Mouse (Mus musculus) cortical plate, adult 2 months (tissue): Measurements from ENCODE around the gene Slc6a12. TPM values are rescaled to one million over a fixed set of nuclear protein-coding genes. Genes with fewer than 3 reads are reported as not detected.

ENCODE experiments used
- H3K27ac ChIP-seq: fragments of 200-500 bp; 2 replicates; pipeline ENCODE4 v1.5.1; 2012; ENCODE audit warnings: low read length, control low read depth, inconsistent platforms; ENCODE audit not compliant: insufficient read depth
- H3K4me1 ChIP-seq: fragments of 200-500 bp; 2 replicates; pipeline ENCODE4 v1.6.1; 2011; ENCODE audit warnings: low read length; ENCODE audit not compliant: control insufficient read depth, insufficient read depth
- H3K4me3 ChIP-seq: fragments of 200-500 bp; 2 replicates; pipeline ENCODE4 v1.5.1; 2011; ENCODE audit warnings: mild to moderate bottlenecking, low read length, control low read depth; ENCODE audit not compliant: insufficient read depth
- CTCF ChIP-seq: fragments of 200-500 bp; IDR thresholded peaks from 2 replicates; pipeline ENCODE4 v1.5.1; 2011; ENCODE audit warnings: mild to moderate bottlenecking, control low read depth, low read length; ENCODE audit not compliant: insufficient read depth; ENCODE audit errors: extremely low read depth
- POLR2A ChIP-seq: fragments of 200-500 bp; IDR thresholded peaks from 2 replicates; pipeline ENCODE4 v1.6.1; 2011; ENCODE audit warnings: mild to moderate bottlenecking, low read length, control low read depth; ENCODE audit not compliant: insufficient read depth; ENCODE audit errors: extremely low read depth
- polyA plus RNA-seq: library from polyadenylated mRNA; depleted of rRNA; stranded (reverse); fragments of >200 nt; gene quantifications from 2 replicates; pipeline ENCODE4 v1.2.3, GENCODE M21; 2012; rRNA removed

The Slc6a12 gene
- 1.2 and 1.4 TPM in 2 replicates for polyA plus RNA-seq

DNA sequence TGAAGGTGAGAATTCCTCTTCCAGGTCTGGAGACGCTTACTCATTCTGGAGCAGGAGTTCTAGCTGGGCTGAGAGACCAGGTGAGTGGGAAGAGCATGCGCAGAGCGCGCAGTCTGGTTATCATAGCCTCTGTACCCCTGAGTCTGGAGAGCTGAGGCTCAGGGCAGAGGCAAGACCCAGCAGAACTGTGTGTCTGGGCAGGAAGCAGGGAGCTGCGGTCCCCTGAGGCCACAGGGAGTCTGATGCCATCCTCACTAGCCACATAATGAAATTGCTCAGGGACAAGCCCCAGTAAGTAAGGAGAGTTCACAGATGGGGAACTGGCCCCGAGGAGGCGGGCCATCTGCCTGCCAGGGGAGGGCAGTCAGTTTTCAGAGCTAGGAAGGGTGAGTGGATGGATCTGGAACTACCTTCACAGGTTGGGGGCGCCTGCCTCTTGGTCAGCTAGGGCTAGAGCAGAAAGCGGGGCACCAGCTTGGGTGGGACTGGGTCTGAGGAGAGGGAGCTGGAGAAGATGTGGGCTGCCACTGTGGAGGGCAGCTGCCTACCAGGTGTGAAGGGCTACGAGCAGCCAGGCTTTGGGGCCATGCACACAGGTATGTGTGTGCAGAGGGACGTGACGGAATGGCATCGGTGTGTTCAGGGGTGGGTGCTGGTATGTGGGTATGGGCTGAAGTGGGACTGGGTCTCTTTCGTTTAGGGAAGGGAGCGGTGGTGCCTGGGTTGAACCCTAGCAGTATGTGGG lies at the start of gene Slc6a12:
Slc6a12 (plus strand) TSS at position 51 of the 745 bp plus-strand sequence.
- no peak within 1 kb of the TSS for H3K4me3 ChIP-seq
- no peaks in the 10 kb centered on the region for H3K4me1 ChIP-seq
- no peak for TF ChIP-seq POLR2A
- no peak for TF ChIP-seq CTCF
- H3K27ac ChIP-seq = no peak within 1 kb of the TSS

DNA sequence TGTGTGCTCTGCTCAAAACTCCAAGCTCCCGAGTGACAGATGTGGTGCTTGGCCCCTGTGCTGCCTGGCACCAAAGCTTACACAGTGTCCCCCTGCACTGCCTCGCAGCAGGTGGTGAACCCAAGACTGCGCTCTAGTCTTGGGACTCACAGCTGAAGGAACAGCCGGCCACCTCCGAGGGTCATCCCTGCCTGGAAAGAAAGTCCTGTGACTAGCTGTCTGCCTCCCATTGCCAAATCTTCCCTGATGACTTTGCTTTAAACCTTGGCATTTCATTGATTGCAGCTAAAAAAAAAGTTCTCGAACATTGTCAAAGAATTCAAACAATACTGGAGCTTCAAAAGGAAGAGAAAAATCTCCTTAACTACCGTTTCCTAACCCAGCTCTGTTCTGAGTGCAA lies 43.6 kb upstream of the Slc6a12 start:
- Histone ChIP-seq H3K27ac (no peak overlapping the region), H3K4me1 (no peaks in the 10 kb centered on the region), H3K4me3 (no peak overlapping the region)
- TF ChIP-seq POLR2A (no peak), CTCF (no peak)

DNA sequence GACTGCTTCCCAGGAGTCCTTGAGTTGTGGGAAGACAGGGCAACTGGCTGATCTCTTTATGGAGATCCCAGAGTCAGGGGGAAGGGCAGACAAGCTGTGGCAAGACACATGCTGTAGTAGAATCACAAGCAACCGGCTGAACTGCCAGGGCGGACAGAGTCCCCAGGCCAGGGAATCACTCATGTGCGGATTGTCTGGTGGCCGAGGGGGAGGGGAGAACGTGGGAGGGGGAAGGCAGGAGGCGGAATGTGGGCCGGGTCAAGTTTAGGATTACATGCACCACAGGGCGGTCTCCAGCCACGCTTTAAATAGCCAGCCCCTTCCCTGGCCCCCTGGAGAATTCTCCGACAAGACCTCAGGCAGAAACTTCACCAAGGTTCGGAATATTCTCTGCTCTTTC lies 42.9 kb upstream of the Slc6a12 start, which contains the start of gene Slc6a13:
Slc6a13 (plus strand) TSS at position 274 of the 400 bp plus-strand sequence.
- Histone ChIP-seq H3K4me3 (no peak within 1 kb of the TSS), H3K27ac (no peak within 1 kb of the TSS), H3K4me1 (no peaks in the 10 kb centered on the region)
- TF ChIP-seq POLR2A = no peak
- TF ChIP-seq CTCF = no peak

DNA sequence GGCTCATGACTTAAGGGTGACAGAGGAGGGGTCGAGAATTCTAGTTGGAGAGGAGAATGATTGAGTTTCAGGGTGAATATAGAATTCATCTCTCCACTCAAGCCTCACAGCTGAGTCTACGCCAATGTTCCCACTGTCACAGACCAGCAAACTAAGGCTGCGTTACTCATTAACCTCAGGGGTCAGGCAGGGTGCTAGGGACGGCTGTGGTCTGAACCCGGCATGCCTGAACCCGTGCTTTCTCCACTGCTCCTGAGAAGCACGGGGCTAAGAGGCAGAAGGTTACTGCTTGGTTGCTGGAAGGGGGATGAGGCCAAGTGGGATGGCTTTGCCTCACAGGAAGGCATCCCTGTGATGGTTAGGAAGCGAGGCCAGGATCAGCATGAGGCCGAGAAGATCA lies 42.4 kb upstream of the Slc6a12 start:
- no peak overlapping the region for H3K4me3 ChIP-seq
- no peak for TF ChIP-seq CTCF
- TF ChIP-seq POLR2A = no peak
- no peak overlapping the region for H3K27ac ChIP-seq
- H3K4me1 ChIP-seq = no peaks in the 10 kb centered on the region

DNA sequence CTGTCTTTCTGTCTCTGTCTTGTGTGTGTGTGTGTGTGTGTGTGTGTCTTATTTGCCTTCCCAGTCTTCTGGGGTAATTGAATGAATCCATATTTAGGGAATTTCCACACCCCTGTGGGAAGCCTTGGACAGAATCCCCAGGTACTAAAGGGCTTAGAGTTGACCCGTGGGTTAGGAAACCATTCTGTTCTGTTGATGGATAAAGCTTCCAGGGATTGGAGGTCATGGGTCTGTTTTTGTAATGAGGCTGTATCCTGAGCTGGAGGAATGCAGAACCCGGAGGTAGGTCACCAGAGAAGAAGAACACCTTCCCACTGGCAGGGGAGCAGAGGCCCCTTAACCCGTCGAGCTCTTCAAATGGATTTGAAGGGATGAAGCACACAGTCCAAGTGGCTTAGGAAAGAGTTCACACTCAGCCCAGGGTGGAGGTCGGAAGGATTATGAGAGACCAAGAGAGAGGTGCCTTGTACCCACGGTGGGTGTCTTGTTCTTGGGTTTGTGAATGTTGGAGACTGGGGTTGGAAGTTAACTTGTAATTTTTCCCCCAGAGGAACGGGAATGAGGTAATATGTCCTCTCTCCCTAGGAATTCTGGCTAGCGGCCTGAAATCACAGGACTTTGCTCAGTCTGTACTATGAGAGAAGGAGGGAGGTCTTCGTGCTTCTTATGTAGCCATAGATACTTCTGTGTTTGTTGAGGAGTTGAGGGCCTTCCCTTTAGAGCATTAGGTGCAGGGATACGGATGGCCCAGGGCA lies 39.2 kb upstream of the Slc6a12 start:
- no peaks in the 10 kb centered on the region for H3K4me1 ChIP-seq
- H3K4me3 ChIP-seq = no peak overlapping the region
- TF ChIP-seq POLR2A = no peak
- no peak for TF ChIP-seq CTCF
- no peak overlapping the region for H3K27ac ChIP-seq

DNA sequence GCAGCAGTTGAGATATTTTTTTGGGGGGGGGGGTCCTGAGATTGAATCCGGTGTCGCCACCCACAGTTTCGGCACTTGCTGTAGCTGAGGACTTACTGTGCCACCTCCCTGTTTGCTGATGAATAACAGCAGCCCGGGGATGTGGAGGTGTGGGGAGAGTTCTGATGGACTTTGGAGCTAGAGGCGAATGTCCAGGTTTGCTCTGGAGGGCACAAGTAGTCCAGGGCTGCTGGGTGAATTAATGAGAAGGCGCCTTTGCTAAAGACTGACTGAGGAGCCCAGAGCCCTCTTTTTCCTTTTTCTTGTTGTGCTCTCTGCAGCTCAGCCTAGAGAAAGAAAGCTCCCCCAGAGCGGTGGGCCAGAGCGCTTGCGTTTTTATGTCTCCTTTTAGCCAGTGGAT lies 38.2 kb upstream of the Slc6a12 start:
- Histone ChIP-seq H3K27ac (no peak overlapping the region), H3K4me1 (no peaks in the 10 kb centered on the region), H3K4me3 (no peak overlapping the region)
- TF ChIP-seq POLR2A = no peak
- no peak for TF ChIP-seq CTCF

DNA sequence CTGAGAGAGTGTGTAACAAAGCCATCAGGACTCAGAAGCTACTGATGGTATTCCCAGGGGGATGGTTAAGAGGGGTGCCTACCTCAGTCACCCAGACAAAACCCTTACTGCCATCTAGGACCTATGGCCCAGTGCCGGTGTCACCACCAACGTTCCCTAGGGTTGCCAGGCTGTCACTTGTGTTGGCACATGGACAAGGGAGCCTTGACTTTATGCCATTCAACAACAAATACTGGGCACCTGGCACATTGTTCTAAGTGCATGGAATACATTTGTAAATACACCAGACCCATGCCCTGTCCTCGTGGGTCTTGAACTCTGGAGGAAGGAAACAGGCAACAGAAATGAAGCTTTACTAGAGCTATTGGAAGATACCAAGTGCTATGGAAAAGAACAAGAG lies 37.3 kb upstream of the Slc6a12 start:
- Histone ChIP-seq H3K27ac (no peak overlapping the region), H3K4me3 (no peak overlapping the region), H3K4me1 (no peaks in the 10 kb centered on the region)
- TF ChIP-seq CTCF = no peak
- TF ChIP-seq POLR2A = no peak

DNA sequence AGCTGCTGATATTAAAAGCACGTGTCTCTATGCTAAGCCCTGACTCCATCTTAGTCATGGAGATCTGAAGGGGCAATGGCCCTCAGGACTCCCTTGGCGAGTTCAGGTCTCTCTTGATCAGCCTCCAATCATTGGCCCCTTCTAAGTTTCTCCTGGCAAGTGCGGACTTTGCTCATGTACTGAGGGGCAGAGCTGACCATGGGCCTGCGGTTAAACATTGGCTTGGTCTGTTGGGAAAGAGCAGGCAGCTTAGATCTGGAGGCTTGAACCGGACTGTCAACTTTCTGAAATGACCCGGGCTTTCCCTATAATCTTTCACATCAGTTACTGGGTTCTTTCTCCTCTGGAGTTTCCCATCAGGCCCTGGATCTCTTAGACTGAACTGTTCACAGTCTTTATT lies 31.9 kb upstream of the Slc6a12 start:
- Histone ChIP-seq H3K27ac (no peak overlapping the region), H3K4me1 (no peaks in the 10 kb centered on the region), H3K4me3 (no peak overlapping the region)
- TF ChIP-seq POLR2A (no peak), CTCF (no peak)

DNA sequence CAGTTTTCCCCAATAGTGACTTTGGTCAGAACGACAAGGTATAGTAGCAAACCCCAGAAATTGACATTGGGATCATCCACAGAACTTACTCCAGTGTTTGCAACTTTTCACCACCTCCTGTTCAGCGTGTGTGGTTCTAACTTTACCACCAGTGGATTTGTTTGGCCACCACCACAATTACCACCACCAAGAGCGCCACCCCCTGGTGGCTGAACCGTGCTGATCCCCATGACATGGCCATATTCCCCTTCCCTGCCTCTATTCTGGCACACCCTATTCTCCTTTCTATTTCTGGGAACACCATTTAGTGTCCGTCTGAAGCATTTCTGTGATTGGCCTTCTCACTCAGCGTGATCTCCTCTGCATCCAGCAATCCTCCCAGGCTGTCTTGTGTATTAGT lies 23.8 kb upstream of the Slc6a12 start:
- no peak overlapping the region for H3K27ac ChIP-seq
- H3K4me1 ChIP-seq = no peaks in the 10 kb centered on the region
- no peak overlapping the region for H3K4me3 ChIP-seq
- TF ChIP-seq CTCF = no peak
- no peak for TF ChIP-seq POLR2A

DNA sequence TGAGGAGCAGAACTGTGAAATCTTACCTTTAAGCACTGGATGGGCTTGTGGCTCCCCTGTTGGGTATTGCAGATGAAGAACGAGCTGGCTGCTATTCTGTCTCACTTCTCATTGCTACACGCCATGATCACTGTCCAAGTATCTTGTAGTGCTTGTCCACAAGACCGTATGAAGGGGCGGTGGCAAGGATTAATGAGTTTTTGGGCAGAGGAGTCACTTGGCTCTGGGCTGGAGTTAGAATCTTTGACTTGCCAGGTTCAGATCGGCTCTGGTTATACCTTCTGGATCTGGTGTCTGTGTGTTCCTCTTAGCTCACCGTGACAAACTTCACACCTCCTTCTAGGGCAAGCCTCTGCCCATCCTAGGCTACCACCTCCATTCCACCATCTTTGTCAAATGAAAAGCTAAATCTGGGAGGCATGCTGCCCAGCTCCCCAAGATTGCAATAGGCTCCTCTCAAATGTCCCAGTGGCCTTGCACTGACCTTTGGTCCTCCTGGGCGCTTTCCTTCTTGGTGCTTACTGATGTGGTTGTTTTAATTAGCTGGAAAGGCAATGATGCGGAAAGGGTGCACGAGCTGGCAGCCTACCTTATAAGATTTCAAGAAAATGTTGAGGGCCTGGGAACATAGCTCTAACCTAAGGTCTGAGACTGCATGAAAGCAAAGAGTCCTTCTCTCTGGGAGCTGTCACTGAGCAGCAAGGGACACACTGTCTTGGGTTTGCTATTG lies 20.3 kb upstream of the Slc6a12 start:
- TF ChIP-seq CTCF = no peak
- TF ChIP-seq POLR2A = no peak
- Histone ChIP-seq H3K27ac (no peak overlapping the region), H3K4me1 (no peaks in the 10 kb centered on the region), H3K4me3 (no peak overlapping the region)
